ENCODE assay signal across 8 mouse cellular contexts in genomic region chr4:132273166-132273565, GRCm38 (mm10). TPM values are rescaled to one million over a fixed set of nuclear protein-coding genes. Genes with fewer than 3 reads are reported as not detected.
DNase-seq lines count a peak whose midpoint lies in the region; ATAC-seq and TF ChIP-seq lines count a peak whose summit lies in the region.

No protein-coding gene starts in this region.

- no peaks in the 10 kb centered on the region for H3K27me3 ChIP-seq in testis, adult 2 months (ENCODE audit: control insufficient read depth, insufficient read depth, low read length)
- H3K27me3 ChIP-seq in kidney, embryonic 16.5 days (ENCODE audit: insufficient read depth, low read length), result no peaks in the 10 kb centered on the region
- no peaks in the 10 kb centered on the region for H3K27me3 ChIP-seq in stomach, embryonic 14.5 days (ENCODE audit: control insufficient read depth, insufficient read depth, low read length)

- intact Hi-C loops in gastrocnemius, adult 2 months (cut with DNase I), result loop anchor here (5.0 to 10.0 kb wide), 2 partner anchors 149 to 242 kb away; partner anchors contain the start of genes Phactr4 and Sesn2

- no peak for TF ChIP-seq CTCF in gastrocnemius, adult 2 months (IDR thresholded peaks at IDR 0.05)
- TF ChIP-seq CTCF in testis, adult 2 months (IDR thresholded peaks at IDR 0.05; ENCODE audit: control insufficient read depth, insufficient read depth, insufficient replicate concordance, low read depth, low read length), result no peak

- WGBS in kidney, embryonic 16.5 days, result 60% methylated on average over 2 of the region's 2 CpGs
- 60% methylated on average over 2 of the region's 2 CpGs for WGBS in stomach, embryonic 14.5 days

- peak overlapping the region; percentile 90 for H3K4me3 ChIP-seq in gastrocnemius, adult 2 months
- H3K4me3 ChIP-seq in testis, adult 2 months (ENCODE audit: control insufficient read depth, low read depth, low read length), result peak overlapping the region; percentile 98
- peak overlapping the region; percentile 70 for H3K4me3 ChIP-seq in kidney, embryonic 16.5 days (ENCODE audit: low read length)
- peak overlapping the region; percentile 88 for H3K4me3 ChIP-seq in stomach, embryonic 14.5 days (ENCODE audit: low read depth, low read length)

- TF ChIP-seq POLR2A in testis, adult 2 months (IDR thresholded peaks at IDR 0.05; ENCODE audit: control insufficient read depth, low read depth, low read length), result no peak

- H3K27ac ChIP-seq in gastrocnemius, adult 2 months, result peak overlapping the region; percentile 96
- H3K27ac ChIP-seq in testis, adult 2 months (ENCODE audit: control insufficient read depth, insufficient read depth, low read depth, low read length), result no peak overlapping the region
- no peak overlapping the region for H3K27ac ChIP-seq in kidney, embryonic 16.5 days (ENCODE audit: low read length)
- H3K27ac ChIP-seq in stomach, embryonic 14.5 days (ENCODE audit: low read length), result no peak overlapping the region

- ATAC-seq in kidney, embryonic 16.5 days (ENCODE audit: low FRiP score, low TSS enrichment), result no peak
- no peak for ATAC-seq in stomach, embryonic 14.5 days (ENCODE audit: insufficient number of reproducible peaks, insufficient read depth, low FRiP score, low read depth)

- H3K9me3 ChIP-seq in kidney, embryonic 16.5 days (ENCODE audit: low read length), result no peaks in the 10 kb centered on the region
- no peaks in the 10 kb centered on the region for H3K9me3 ChIP-seq in stomach, embryonic 14.5 days (ENCODE audit: control insufficient read depth, low read depth, low read length)

- DNase-seq in gastrocnemius, adult 2 months, result peak; percentile 36
- DNase-seq in gastrocnemius, adult 18-20 months (ENCODE audit: low spot score), result no peak
- no peak for DNase-seq in testis, postnatal 14 days (ENCODE audit: low spot score)
- DNase-seq in left cerebral cortex, adult 8-10 months (ENCODE audit: low spot score in 2 of 2), result no peak
- no peak for DNase-seq in right cerebral cortex, postnatal 36 days (ENCODE audit: low spot score in 2 of 2)

- H3K4me1 ChIP-seq in testis, adult 2 months (ENCODE audit: control insufficient read depth, insufficient read depth, low read length), result peaks cover 3% of the 10 kb centered on the region
- peaks cover 22% of the 10 kb centered on the region for H3K4me1 ChIP-seq in kidney, embryonic 16.5 days (ENCODE audit: insufficient read depth, low read length)
- H3K4me1 ChIP-seq in stomach, embryonic 14.5 days (ENCODE audit: control insufficient read depth, insufficient read depth, low read length), result peaks cover 5% of the 10 kb centered on the region; the same call in 1 of the 2 replicates

- H3K4me2 ChIP-seq in kidney, embryonic 16.5 days (replicated peaks; ENCODE audit: low read depth, low read length), result peak overlapping the region; percentile 82
- H3K4me2 ChIP-seq in stomach, embryonic 14.5 days (replicated peaks; ENCODE audit: low read depth, low read length), result peak overlapping the region; percentile 95

- no peaks in the 10 kb centered on the region for H3K36me3 ChIP-seq in testis, adult 2 months (ENCODE audit: control insufficient read depth, insufficient read depth, low read length)
- no peaks in the 10 kb centered on the region for H3K36me3 ChIP-seq in kidney, embryonic 16.5 days (ENCODE audit: insufficient read depth, low read length)
- no peaks in the 10 kb centered on the region for H3K36me3 ChIP-seq in stomach, embryonic 14.5 days (ENCODE audit: control insufficient read depth, insufficient read depth, low read length)

- H3K9ac ChIP-seq in kidney, embryonic 16.5 days (replicated peaks; ENCODE audit: low read length), result peak overlapping the region; percentile 84
- peak overlapping the region; percentile 87; the same call in 1 of the 2 replicates for H3K9ac ChIP-seq in stomach, embryonic 14.5 days (replicated peaks; ENCODE audit: low read depth, low read length)

RNA-seq across cellular contexts. Expression of gene Taf12, which starts 1.0 kb away (rescaled TPM):
- 10 to 100 TPM; 34.7 to 38.4 TPM for total RNA-seq in gastrocnemius, adult 2 months (2021)
- 10 to 100 TPM; 34.4 to 37.3 TPM for total RNA-seq in gastrocnemius, adult 18-20 months (2021)
- 37.0 and 38.5 TPM in 2 replicates for polyA plus RNA-seq in testis, adult 2 months (2012; rRNA removed)
- polyA plus RNA-seq in kidney, embryonic 16.5 days (2015; fragmentation: Nextera tagmentation; extraction: Ambion mirVana), result 42.9 and 45.7 TPM in 2 replicates
- polyA plus RNA-seq in stomach, embryonic 14.5 days (2014; fragmentation: Nextera tagmentation; extraction: Ambion mirVana), result 34.8 and 36.2 TPM in 2 replicates
- total RNA-seq in left cerebral cortex, adult 8-10 months (2022), result 10 to 100 TPM; 15.7 to 22.4 (median 20.4) TPM

RNA-seq across cellular contexts. Expression of gene Gmeb1, which starts 11.8 kb away (rescaled TPM):
- 10 to 100 TPM in 1 of 2 experiments, 1 to 10 TPM in 1; 8.7 to 10.6 TPM for total RNA-seq in gastrocnemius, adult 2 months (2021)
- total RNA-seq in gastrocnemius, adult 18-20 months (2021), result 1 to 10 TPM; 6.7 to 8.0 TPM
- 13.7 and 14.1 TPM in 2 replicates for polyA plus RNA-seq in testis, adult 2 months (2012; rRNA removed)
- 39.3 and 45.1 TPM in 2 replicates for polyA plus RNA-seq in kidney, embryonic 16.5 days (2015; fragmentation: Nextera tagmentation; extraction: Ambion mirVana)
- 34.2 and 37.4 TPM in 2 replicates for polyA plus RNA-seq in stomach, embryonic 14.5 days (2014; fragmentation: Nextera tagmentation; extraction: Ambion mirVana)
- 10 to 100 TPM; 18.9 to 24.7 (median 20.2) TPM for total RNA-seq in left cerebral cortex, adult 8-10 months (2022)

RNA-seq across cellular contexts. Expression of gene Rab42, which starts 30.0 kb away (rescaled TPM):
- under 1 TPM in 1 of 2 experiments, not detected in 1; 0.33 TPM for total RNA-seq in gastrocnemius, adult 2 months (2021)
- under 1 TPM in 1 of 2 experiments, not detected in 1; 0.31 TPM for total RNA-seq in gastrocnemius, adult 18-20 months (2021)
- polyA plus RNA-seq in testis, adult 2 months (2012; rRNA removed), result 24.9 and 31.4 TPM in 2 replicates
- 3.9 and 4.1 TPM in 2 replicates for polyA plus RNA-seq in kidney, embryonic 16.5 days (2015; fragmentation: Nextera tagmentation; extraction: Ambion mirVana)
- polyA plus RNA-seq in stomach, embryonic 14.5 days (2014; fragmentation: Nextera tagmentation; extraction: Ambion mirVana), result 2.2 and 2.6 TPM in 2 replicates
- total RNA-seq in left cerebral cortex, adult 8-10 months (2022), result 1 to 10 TPM; 1.5 to 3.3 (median 2.3) TPM

RNA-seq across cellular contexts. Expression of gene Trnau1ap, which starts 56.2 kb away (rescaled TPM):
- 10 to 100 TPM; 10.4 to 11.7 TPM for total RNA-seq in gastrocnemius, adult 2 months (2021)
- 10 to 100 TPM in 1 of 2 experiments, 1 to 10 TPM in 1; 9.9 to 11.4 TPM for total RNA-seq in gastrocnemius, adult 18-20 months (2021)
- polyA plus RNA-seq in testis, adult 2 months (2012; rRNA removed), result 5.1 and 6.0 TPM in 2 replicates
- polyA plus RNA-seq in kidney, embryonic 16.5 days (2015; fragmentation: Nextera tagmentation; extraction: Ambion mirVana), result 75.8 and 77.0 TPM in 2 replicates
- 68.3 and 74.8 TPM in 2 replicates for polyA plus RNA-seq in stomach, embryonic 14.5 days (2014; fragmentation: Nextera tagmentation; extraction: Ambion mirVana)
- 10 to 100 TPM; 20.6 to 30.6 (median 29.0) TPM for total RNA-seq in left cerebral cortex, adult 8-10 months (2022)
